Mouse (Mus musculus) neural tube, embryonic 14.5 days (tissue): ENCODE measurements around the gene Cdkn1c. TPM values are rescaled to one million over a fixed set of nuclear protein-coding genes. Genes with fewer than 3 reads are reported as not detected.
A peak's percentile ranks its signal among the peaks of the same experiment; 100 is the strongest.

ENCODE experiments used
- ATAC-seq: fragments of 200-750 bp; cut with Nextera tagmentation; 2 replicates; pipeline ENCODE4 v1.8.0; 2017; ENCODE audit warnings: low read depth, mild to moderate bottlenecking, moderate TSS enrichment, moderate library complexity
- H3K27ac ChIP-seq: fragments of 300-500 bp; sonication (generic); 2 replicates; pipeline ENCODE4 v1.5.1; 2014; ENCODE audit warnings: low read depth, mild to moderate bottlenecking, control low read depth, low read length, moderate library complexity, mixed read lengths
- H3K27me3 ChIP-seq: fragments of 300-500 bp; sonication (generic); 2 replicates; pipeline ENCODE4 v1.6.1; 2014; ENCODE audit warnings: low read length; ENCODE audit not compliant: control insufficient read depth, insufficient read depth
- H3K36me3 ChIP-seq: fragments of 300-500 bp; sonication (generic); 2 replicates; pipeline ENCODE4 v1.6.1; 2014; ENCODE audit warnings: low read length, mixed read lengths; ENCODE audit not compliant: control insufficient read depth, insufficient read depth
- H3K4me1 ChIP-seq: fragments of 300-500 bp; sonication (generic); 2 replicates; pipeline ENCODE4 v1.6.1; 2014; ENCODE audit warnings: low read length; ENCODE audit not compliant: control insufficient read depth, insufficient read depth
- H3K4me2 ChIP-seq: fragments of 300-500 bp; sonication (generic); 2 replicates; pipeline ENCODE4 v1.6.1; 2014; ENCODE audit warnings: mild to moderate bottlenecking, low read depth, low read length, control low read depth
- H3K4me3 ChIP-seq: fragments of 300-500 bp; sonication (generic); 2 replicates; pipeline ENCODE4 v1.5.1; 2014; ENCODE audit warnings: low read depth, low read length, control low read depth, mixed read lengths
- H3K9ac ChIP-seq: fragments of 300-500 bp; sonication (generic); replicated peaks from 2 replicates; pipeline ENCODE4 v1.6.1; 2014; ENCODE audit warnings: low read depth, mild to moderate bottlenecking, control low read depth, low read length, mixed read lengths
- H3K9me3 ChIP-seq: fragments of 300-500 bp; sonication (generic); 2 replicates; pipeline ENCODE4 v1.6.1; 2016; ENCODE audit warnings: low read length; ENCODE audit not compliant: control insufficient read depth
- WGBS: fragments of 180-500 bp; shearing (Covaris S2); extraction: QIAGEN DNeasy Blood & Tissue Kit; methylation state at CpG from one replicate; pipeline ENCODE4 v1.1.7; 2014; 5-methylcytosine and 5-hydroxymethylcytosine counted together
- polyA plus RNA-seq: library from polyadenylated mRNA; unstranded; fragments of >200 nt; fragmentation: Nextera tagmentation; extraction: Ambion mirVana; gene quantifications from 2 replicates; pipeline ENCODE4 v1.2.1, GENCODE M21; 2014

The Cdkn1c gene
- polyA plus RNA-seq, 1 experiment from 2014 or later: 252 TPM

DNA sequence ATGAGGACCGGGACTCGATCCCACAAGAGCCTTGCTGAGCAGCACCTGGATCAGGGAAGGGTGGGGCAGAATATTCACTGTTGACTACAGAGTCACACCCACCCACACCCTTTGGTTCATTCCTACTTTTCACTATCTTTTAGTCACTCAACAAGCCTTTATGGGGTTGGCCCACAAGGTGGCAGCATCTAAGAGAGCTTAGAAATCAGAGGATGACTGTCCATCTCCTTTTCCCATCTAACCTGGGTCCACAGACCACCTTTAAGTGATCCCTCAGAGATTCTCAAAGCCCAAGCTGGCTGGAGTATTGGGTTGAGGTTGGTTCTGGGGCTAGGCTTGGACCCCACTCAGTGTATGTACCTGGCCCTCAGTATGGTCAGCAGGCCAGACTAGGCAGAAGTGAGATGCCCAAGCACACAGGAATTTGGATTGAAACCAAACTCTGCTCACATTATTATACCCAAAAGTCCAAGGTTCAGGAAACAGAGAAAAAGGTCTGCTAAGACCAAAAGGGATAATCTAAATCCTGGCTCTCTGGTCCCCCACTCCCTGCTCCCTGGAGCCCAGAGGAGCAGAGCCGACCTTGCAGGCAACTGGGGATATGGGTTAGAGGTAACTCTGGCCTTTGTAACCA, 16.0 kb upstream of the Cdkn1c start:
- Histone ChIP-seq H3K4me1 (no peaks in the 10 kb centered on the region), H3K4me3 (no peak overlapping the region), H3K9me3 (no peaks in the 10 kb centered on the region), H3K36me3 (no peaks in the 10 kb centered on the region), H3K9ac (no peak overlapping the region), H3K4me2 (no peak overlapping the region), H3K27ac (no peak overlapping the region), H3K27me3 (no peaks in the 10 kb centered on the region)
- WGBS: 92% methylated on average over 3 of the region's 3 CpGs
- no peak for ATAC-seq

DNA sequence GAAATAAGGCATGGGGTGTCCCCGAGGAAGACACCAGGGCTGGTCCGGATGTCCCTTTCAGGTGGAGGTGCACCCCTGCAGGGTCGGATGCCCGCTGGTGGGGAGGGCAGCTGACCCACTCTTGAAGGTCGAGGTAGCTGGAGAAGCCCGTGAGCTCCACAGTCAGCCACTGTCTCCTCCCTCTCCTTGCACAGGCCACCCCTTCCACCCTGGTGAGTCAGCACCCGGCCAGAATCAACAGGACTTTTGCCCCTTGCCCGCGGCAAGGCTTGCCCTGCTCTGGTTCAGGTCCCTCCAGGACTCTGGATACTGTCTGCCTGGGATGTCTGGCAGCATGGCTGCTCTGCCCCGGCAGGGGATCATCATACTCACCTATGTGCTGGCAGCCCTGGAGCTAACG, 15.0 kb upstream of the Cdkn1c start:
- Histone ChIP-seq H3K36me3 (no peaks in the 10 kb centered on the region), H3K4me1 (no peaks in the 10 kb centered on the region), H3K4me3 (no peak overlapping the region), H3K9ac (no peak overlapping the region), H3K27ac (no peak overlapping the region), H3K27me3 (no peaks in the 10 kb centered on the region), H3K4me2 (no peak overlapping the region), H3K9me3 (no peaks in the 10 kb centered on the region)
- 83% methylated on average over 11 of the region's 11 CpGs for WGBS
- no peak for ATAC-seq

DNA sequence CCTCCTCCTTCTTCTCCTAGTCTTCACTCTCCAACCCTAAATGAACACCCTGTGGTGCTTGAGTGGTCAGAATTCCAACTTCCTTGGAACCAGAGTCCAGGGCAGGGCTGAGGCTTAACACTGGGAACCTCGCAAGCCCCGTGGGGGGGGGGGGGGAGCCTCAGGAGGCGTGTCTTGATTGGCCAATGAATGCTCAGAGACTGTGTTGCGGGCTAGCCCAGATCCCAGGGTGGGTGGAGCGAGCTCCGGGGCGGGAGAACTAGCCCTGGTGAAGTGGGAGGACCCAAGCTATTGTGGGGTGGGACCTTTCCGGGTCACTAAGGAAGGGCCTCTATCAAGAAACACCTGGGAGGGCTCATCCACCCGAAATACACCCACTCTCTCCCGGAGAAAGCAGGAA, 14.0 kb upstream of the Cdkn1c start:
- Histone ChIP-seq H3K4me3 (no peak overlapping the region), H3K27me3 (no peaks in the 10 kb centered on the region), H3K9ac (no peak overlapping the region), H3K9me3 (no peaks in the 10 kb centered on the region), H3K36me3 (no peaks in the 10 kb centered on the region), H3K27ac (no peak overlapping the region), H3K4me1 (no peaks in the 10 kb centered on the region), H3K4me2 (no peak overlapping the region)
- no peak for ATAC-seq
- whole genome bisulfite sequencing: 39% methylated on average over 9 of the region's 10 CpGs

DNA sequence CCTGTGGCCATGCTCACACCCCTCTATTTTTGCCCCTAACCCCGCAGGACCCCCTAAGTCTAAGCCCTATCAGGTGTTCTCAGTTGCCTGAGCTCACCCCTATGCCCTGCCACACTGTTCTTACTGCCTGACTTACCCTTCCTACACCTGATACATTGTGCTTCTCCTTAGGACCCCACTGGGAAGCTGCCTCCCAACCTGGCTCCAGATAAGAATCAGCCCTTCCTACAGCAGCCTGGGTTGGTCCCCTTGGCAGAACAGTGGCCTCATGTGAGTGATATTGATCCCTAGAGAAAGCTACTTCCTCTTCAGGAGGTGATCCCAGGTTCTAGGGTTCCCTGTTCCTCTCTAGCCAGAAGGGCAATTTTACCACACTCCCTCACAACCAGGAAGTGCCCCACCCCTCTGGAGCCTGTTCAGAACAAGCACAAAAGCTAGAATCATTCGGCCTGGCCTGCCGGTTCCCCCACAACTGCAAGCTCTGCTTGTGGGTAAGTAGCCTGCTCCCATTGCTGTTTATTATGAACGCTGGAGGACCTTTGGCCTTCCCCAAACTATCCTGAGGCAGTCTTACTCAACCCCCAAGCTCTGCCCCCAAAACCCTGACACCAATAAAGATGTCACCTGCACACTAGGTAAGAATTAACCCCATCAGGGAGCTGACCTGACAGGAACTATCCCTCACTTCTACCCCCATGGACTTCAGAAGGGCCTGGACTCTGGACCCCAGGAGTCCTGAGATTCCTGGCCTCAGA, 12.7 kb upstream of the Cdkn1c start, which contains the start of gene Slc22a18:
TSS of gene Slc22a18 (plus strand) at position 390 of the 755 bp plus-strand sequence.
- Histone ChIP-seq H3K4me3 (no peak within 1 kb of the TSS), H3K36me3 (no peaks in the 10 kb centered on the region), H3K9ac (no peak within 1 kb of the TSS), H3K27me3 (no peaks in the 10 kb centered on the region), H3K4me2 (no peak within 1 kb of the TSS), H3K4me1 (no peaks in the 10 kb centered on the region), H3K9me3 (no peaks in the 10 kb centered on the region), H3K27ac (no peak within 1 kb of the TSS)
- 39% methylated on average over 4 of the region's 4 CpGs for whole genome bisulfite sequencing
- no peak for ATAC-seq

DNA sequence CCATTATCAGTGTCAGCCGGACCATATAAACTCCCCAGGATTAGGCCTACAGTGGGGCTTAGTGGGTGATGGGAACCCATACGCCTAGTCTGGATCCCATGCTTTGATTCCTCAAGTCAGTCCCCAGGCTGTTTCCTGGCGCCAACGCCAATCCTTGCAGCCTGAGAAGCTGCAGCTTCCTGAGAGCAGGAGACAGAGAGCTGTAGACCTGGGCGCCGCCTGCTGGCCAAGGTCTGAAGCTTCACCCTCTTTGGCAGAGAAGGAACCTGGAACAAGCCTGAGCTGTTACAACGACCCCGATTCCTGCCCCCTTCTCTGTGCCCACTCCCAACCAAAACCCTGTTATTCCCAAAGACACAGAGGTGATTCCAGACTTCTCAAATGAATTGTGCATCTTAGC, 9.1 kb upstream of the Cdkn1c start:
- H3K36me3 ChIP-seq: no peaks in the 10 kb centered on the region
- WGBS: 20% methylated on average over 8 of the region's 8 CpGs
- no peak overlapping the region for H3K4me2 ChIP-seq
- no peak overlapping the region for H3K4me3 ChIP-seq
- peak; percentile 35; the same call in 1 of the 2 replicates for ATAC-seq
- 0 out of 2 replicates have a peak, but pooled peaks cover 2% of the 10 kb centered on the region for H3K4me1 ChIP-seq
- no peaks in the 10 kb centered on the region for H3K27me3 ChIP-seq
- no peak overlapping the region for H3K27ac ChIP-seq
- no peak overlapping the region for H3K9ac ChIP-seq
- H3K9me3 ChIP-seq: no peaks in the 10 kb centered on the region

DNA sequence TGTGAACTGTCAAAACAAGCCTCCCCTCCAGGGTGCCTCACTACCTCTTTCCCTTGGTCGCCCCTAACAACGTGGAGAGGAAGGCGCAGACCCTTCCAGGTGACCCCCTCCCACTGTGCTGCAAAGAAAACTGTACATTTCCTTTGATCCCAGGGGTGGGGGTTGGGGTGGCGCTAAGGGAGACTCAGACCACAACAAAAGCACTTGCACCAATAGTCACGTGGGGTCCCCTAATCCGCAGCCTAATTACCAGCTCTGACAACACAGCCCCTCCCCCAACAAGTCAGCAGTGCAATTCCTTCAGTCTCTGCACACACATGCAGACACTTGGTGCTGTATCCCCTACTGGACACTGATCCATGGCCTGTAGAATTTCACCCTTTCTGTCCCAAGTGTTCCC, 6.9 kb upstream of the Cdkn1c start:
- no peak overlapping the region for H3K27ac ChIP-seq
- H3K9me3 ChIP-seq: no peaks in the 10 kb centered on the region

DNA sequence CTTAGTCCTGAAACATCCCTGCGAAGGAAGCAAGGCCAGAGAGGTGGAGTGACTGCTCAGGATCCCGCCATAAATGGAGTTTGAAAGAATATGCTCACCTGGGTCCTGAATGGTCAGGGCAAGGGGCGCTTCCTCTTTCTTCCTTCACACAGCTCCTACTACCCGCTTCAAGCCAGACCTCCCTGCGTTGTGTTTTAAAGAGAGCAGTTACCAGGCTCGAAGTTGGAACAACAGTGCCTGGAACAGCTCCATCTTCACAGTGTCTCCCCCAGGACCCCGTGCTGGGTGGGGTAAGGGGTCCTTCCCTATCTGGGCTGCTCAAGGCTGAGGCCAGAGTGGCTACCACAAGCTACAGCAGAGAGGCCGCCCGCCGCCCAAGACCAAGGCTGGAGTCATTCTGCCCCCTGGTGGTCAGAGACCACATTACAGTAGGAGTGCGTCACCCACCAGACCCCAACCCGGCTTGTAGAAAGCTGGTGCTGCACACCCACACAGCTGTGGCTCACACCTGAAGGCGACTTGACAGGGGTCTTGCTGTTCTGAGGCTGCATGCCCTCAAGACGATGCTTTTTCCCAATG, 5.3 kb upstream of the Cdkn1c start:
- Histone ChIP-seq H3K27me3 (no peaks in the 10 kb centered on the region), H3K36me3 (no peaks in the 10 kb centered on the region), H3K4me3 (no peak overlapping the region), H3K9me3 (no peaks in the 10 kb centered on the region), H3K4me1 (peaks cover 5% of the 10 kb centered on the region; the same call in 1 of the 2 replicates), H3K27ac (no peak overlapping the region), H3K9ac (no peak overlapping the region), H3K4me2 (no peak overlapping the region)
- ATAC-seq: peak; percentile 38; the same call in 1 of the 2 replicates
- 40% methylated on average over 14 of the region's 14 CpGs for WGBS

More for the DNA sequence above, 6.9 kb upstream of the Cdkn1c start:
- no peak for ATAC-seq
- Histone ChIP-seq H3K4me2 (no peak overlapping the region), H3K27me3 (no peaks in the 10 kb centered on the region), H3K4me1 (0 out of 2 replicates have a peak, but pooled peaks cover 2% of the 10 kb centered on the region), H3K4me3 (no peak overlapping the region), H3K36me3 (no peaks in the 10 kb centered on the region), H3K9ac (no peak overlapping the region)
- 4% methylated on average over 6 of the region's 6 CpGs for WGBS

DNA sequence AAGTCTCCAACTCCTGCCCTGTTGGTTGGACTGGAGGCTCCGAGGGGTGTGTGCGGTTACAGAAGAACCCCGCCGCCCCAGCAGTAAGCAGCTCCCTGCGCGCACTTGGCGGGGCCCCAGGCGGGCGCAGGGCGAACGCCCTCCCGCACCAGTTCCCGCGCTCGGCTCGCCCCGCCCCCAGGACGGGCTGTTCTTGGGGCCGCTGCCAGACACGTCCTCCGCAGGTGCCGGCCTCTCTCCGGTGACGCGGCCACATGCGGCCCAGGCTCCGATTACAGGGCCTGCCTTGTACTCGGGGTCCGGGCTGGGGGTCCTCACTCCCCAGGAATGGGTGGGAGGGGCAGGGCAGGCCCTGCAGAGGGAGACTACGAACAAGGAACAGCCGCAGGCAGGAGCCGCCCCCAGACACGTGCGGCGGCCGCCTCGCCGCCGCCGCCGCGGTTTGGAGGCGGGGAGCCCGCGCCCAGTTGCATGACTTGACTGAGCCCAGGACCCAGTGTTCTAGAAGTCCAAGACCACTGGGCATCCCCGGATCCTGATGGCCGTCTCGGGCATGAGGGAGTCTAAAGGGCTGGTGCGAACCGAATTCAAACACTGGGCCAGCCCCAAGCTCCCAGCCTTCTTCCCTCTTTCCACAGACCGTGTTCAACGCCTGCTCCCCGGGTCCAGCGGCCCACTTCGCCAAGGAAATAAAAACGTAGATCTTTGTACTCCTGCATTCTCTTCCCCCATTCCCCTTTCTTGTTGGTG, 4.1 kb upstream of the Cdkn1c start:
- 25% methylated on average over 54 of the region's 56 CpGs for WGBS
- Histone ChIP-seq H3K4me1 (peaks cover 5% of the 10 kb centered on the region; the same call in 1 of the 2 replicates), H3K9me3 (no peaks in the 10 kb centered on the region), H3K4me3 (peak overlapping the region; percentile 24), H3K36me3 (no peaks in the 10 kb centered on the region), H3K27me3 (no peaks in the 10 kb centered on the region), H3K4me2 (peak overlapping the region; percentile 49), H3K9ac (no peak overlapping the region; the same call in 1 of the 2 replicates), H3K27ac (no peak overlapping the region)
- ATAC-seq: no peak
